Mouse (Mus musculus) neural tube, embryonic 14.5 days (tissue): Measurements from ENCODE around the gene Lactbl1. TPM values are rescaled to one million over a fixed set of nuclear protein-coding genes. Genes with fewer than 3 reads are reported as not detected.

Source experiments
- ATAC-seq: fragments of 200-750 bp; cut with Nextera tagmentation; 2 replicates; pipeline ENCODE4 v1.8.0; 2017; ENCODE audit warnings: low read depth, mild to moderate bottlenecking, moderate TSS enrichment, moderate library complexity
- H3K27ac ChIP-seq: fragments of 300-500 bp; sonication (generic); 2 replicates; pipeline ENCODE4 v1.5.1; 2014; ENCODE audit warnings: low read depth, mild to moderate bottlenecking, control low read depth, low read length, moderate library complexity, mixed read lengths
- H3K27me3 ChIP-seq: fragments of 300-500 bp; sonication (generic); 2 replicates; pipeline ENCODE4 v1.6.1; 2014; ENCODE audit warnings: low read length; ENCODE audit not compliant: control insufficient read depth, insufficient read depth
- H3K36me3 ChIP-seq: fragments of 300-500 bp; sonication (generic); 2 replicates; pipeline ENCODE4 v1.6.1; 2014; ENCODE audit warnings: low read length, mixed read lengths; ENCODE audit not compliant: control insufficient read depth, insufficient read depth
- H3K4me1 ChIP-seq: fragments of 300-500 bp; sonication (generic); 2 replicates; pipeline ENCODE4 v1.6.1; 2014; ENCODE audit warnings: low read length; ENCODE audit not compliant: control insufficient read depth, insufficient read depth
- H3K4me2 ChIP-seq: fragments of 300-500 bp; sonication (generic); 2 replicates; pipeline ENCODE4 v1.6.1; 2014; ENCODE audit warnings: mild to moderate bottlenecking, low read depth, low read length, control low read depth
- H3K4me3 ChIP-seq: fragments of 300-500 bp; sonication (generic); 2 replicates; pipeline ENCODE4 v1.5.1; 2014; ENCODE audit warnings: low read depth, low read length, control low read depth, mixed read lengths
- H3K9ac ChIP-seq: fragments of 300-500 bp; sonication (generic); replicated peaks from 2 replicates; pipeline ENCODE4 v1.6.1; 2014; ENCODE audit warnings: low read depth, mild to moderate bottlenecking, control low read depth, low read length, mixed read lengths
- H3K9me3 ChIP-seq: fragments of 300-500 bp; sonication (generic); 2 replicates; pipeline ENCODE4 v1.6.1; 2016; ENCODE audit warnings: low read length; ENCODE audit not compliant: control insufficient read depth
- WGBS: fragments of 180-500 bp; shearing (Covaris S2); extraction: QIAGEN DNeasy Blood & Tissue Kit; methylation state at CpG from one replicate; pipeline ENCODE4 v1.1.7; 2014; 5-methylcytosine and 5-hydroxymethylcytosine counted together
- polyA plus RNA-seq: library from polyadenylated mRNA; unstranded; fragments of >200 nt; fragmentation: Nextera tagmentation; extraction: Ambion mirVana; gene quantifications from 2 replicates; pipeline ENCODE4 v1.2.1, GENCODE M21; 2014

The Lactbl1 gene
- polyA plus RNA-seq, 1 experiment from 2014 or later, result not detected

GRCm38 (mm10) chr4:136648922-136649479 is 26.6 kb downstream of the Lactbl1 start:
- Histone ChIP-seq H3K27ac (no peak overlapping the region), H3K36me3 (0 out of 2 replicates have a peak, but pooled peaks cover 1% of the 10 kb centered on the region), H3K4me2 (no peak overlapping the region), H3K9ac (no peak overlapping the region), H3K4me1 (peaks cover 7% of the 10 kb centered on the region; the same call in 1 of the 2 replicates), H3K9me3 (no peaks in the 10 kb centered on the region), H3K4me3 (no peak overlapping the region), H3K27me3 (no peaks in the 10 kb centered on the region)
- 20% methylated on average over 11 of the region's 11 CpGs for WGBS
- ATAC-seq, result no peak

GRCm38 (mm10) chr4:136649480-136650196 is 27.2 kb downstream of the Lactbl1 start:
- no peaks in the 10 kb centered on the region for H3K27me3 ChIP-seq
- no peak overlapping the region for H3K4me3 ChIP-seq
- H3K9me3 ChIP-seq, result no peaks in the 10 kb centered on the region
- H3K4me2 ChIP-seq, result no peak overlapping the region
- no peak overlapping the region for H3K9ac ChIP-seq
- peaks cover 7% of the 10 kb centered on the region; the same call in 1 of the 2 replicates for H3K4me1 ChIP-seq
- no peak for ATAC-seq
- peaks cover 7% of the 10 kb centered on the region; the same call in 1 of the 2 replicates for H3K36me3 ChIP-seq
- 40% methylated on average over 13 of the region's 13 CpGs for WGBS
- no peak overlapping the region for H3K27ac ChIP-seq

- Histone ChIP-seq H3K27me3 (no peaks in the 10 kb centered on the region), H3K9me3 (no peaks in the 10 kb centered on the region), H3K27ac (no peak overlapping the region), H3K9ac (no peak overlapping the region), H3K4me2 (no peak overlapping the region), H3K36me3 (peaks cover 13% of the 10 kb centered on the region), H3K4me3 (no peak overlapping the region), H3K4me1 (peaks cover 7% of the 10 kb centered on the region; the same call in 1 of the 2 replicates)
- ATAC-seq, result no peak
- WGBS, result 89% methylated on average over 8 of the region's 8 CpGs
Observed at GRCm38 (mm10) chr4:136650261-136650660, 27.8 kb downstream of the Lactbl1 start.

GRCm38 (mm10) chr4:136651357-136651811 is 29.0 kb downstream of the Lactbl1 start:
- Histone ChIP-seq H3K27ac (no peak overlapping the region), H3K4me1 (peaks cover 7% of the 10 kb centered on the region; the same call in 1 of the 2 replicates), H3K9ac (no peak overlapping the region), H3K27me3 (no peaks in the 10 kb centered on the region), H3K36me3 (peaks cover 22% of the 10 kb centered on the region), H3K4me3 (no peak overlapping the region), H3K4me2 (no peak overlapping the region), H3K9me3 (no peaks in the 10 kb centered on the region)
- no peak for ATAC-seq
- 69% methylated on average over 3 of the region's 3 CpGs for WGBS

- no peak overlapping the region for H3K9ac ChIP-seq
- peaks cover 22% of the 10 kb centered on the region for H3K36me3 ChIP-seq
- peaks cover 7% of the 10 kb centered on the region; the same call in 1 of the 2 replicates for H3K4me1 ChIP-seq
- H3K4me2 ChIP-seq, result no peak overlapping the region
- no peak overlapping the region for H3K27ac ChIP-seq
- no peaks in the 10 kb centered on the region for H3K9me3 ChIP-seq
- WGBS, result 66% methylated on average over 13 of the region's 13 CpGs
- no peak overlapping the region for H3K4me3 ChIP-seq
- peak; percentile 20; the same call in 1 of the 2 replicates for ATAC-seq
- H3K27me3 ChIP-seq, result no peaks in the 10 kb centered on the region
Observed at GRCm38 (mm10) chr4:136651882-136652527, 29.6 kb downstream of the Lactbl1 start.

- no peak for ATAC-seq
- Histone ChIP-seq H3K9me3 (no peaks in the 10 kb centered on the region), H3K4me3 (no peak overlapping the region), H3K4me2 (no peak overlapping the region), H3K27ac (0 out of 2 replicates have a peak overlapping the region, but pooled peaks have one; percentile 31), H3K36me3 (peaks cover 26% of the 10 kb centered on the region), H3K9ac (no peak overlapping the region), H3K27me3 (no peaks in the 10 kb centered on the region), H3K4me1 (peaks cover 7% of the 10 kb centered on the region; the same call in 1 of the 2 replicates)
- 59% methylated on average over 11 of the region's 11 CpGs for WGBS
Observed at GRCm38 (mm10) chr4:136652528-136652910, 30.1 kb downstream of the Lactbl1 start.

- 68% methylated on average over 6 of the region's 6 CpGs for WGBS
Observed at GRCm38 (mm10) chr4:136653019-136653418, 30.6 kb downstream of the Lactbl1 start.

GRCm38 (mm10) chr4:136653692-136654234 is 31.3 kb downstream of the Lactbl1 start:
- H3K4me1 ChIP-seq, result peaks cover 7% of the 10 kb centered on the region; the same call in 1 of the 2 replicates
- H3K36me3 ChIP-seq, result peaks cover 27% of the 10 kb centered on the region
- H3K9me3 ChIP-seq, result no peaks in the 10 kb centered on the region
- no peak overlapping the region for H3K9ac ChIP-seq
- H3K27ac ChIP-seq, result no peak overlapping the region
- WGBS, result 94% methylated on average over 9 of the region's 10 CpGs
- no peak for ATAC-seq
- no peak overlapping the region for H3K4me3 ChIP-seq
- no peaks in the 10 kb centered on the region for H3K27me3 ChIP-seq
- H3K4me2 ChIP-seq, result no peak overlapping the region

More at GRCm38 (mm10) chr4:136653019-136653418, 30.6 kb downstream of the Lactbl1 start:
- no peak overlapping the region for H3K4me3 ChIP-seq
- H3K4me1 ChIP-seq, result peaks cover 7% of the 10 kb centered on the region; the same call in 1 of the 2 replicates
- no peaks in the 10 kb centered on the region for H3K9me3 ChIP-seq
- no peak overlapping the region for H3K4me2 ChIP-seq
- H3K27ac ChIP-seq, result 0 out of 2 replicates have a peak overlapping the region, but pooled peaks have one; percentile 31
- no peaks in the 10 kb centered on the region for H3K27me3 ChIP-seq
- ATAC-seq, result no peak
- no peak overlapping the region for H3K9ac ChIP-seq
- H3K36me3 ChIP-seq, result peaks cover 26% of the 10 kb centered on the region
